8 mouse cellular contexts compared by ENCODE assay signal in genomic region chr13:103334723-103335458, GRCm38 (mm10). TPM values are rescaled to one million over a fixed set of nuclear protein-coding genes. Genes with fewer than 3 reads are reported as not detected.
DNase-seq lines count a peak whose midpoint lies in the region; ATAC-seq and TF ChIP-seq lines count a peak whose summit lies in the region.

No protein-coding gene starts in this region.

- H3K4me3 ChIP-seq in lung, embryonic 14.5 days (ENCODE audit: low read depth, low read length) = peak overlapping the region; percentile 68
- peak overlapping the region; percentile 38 for H3K4me3 ChIP-seq in cortical plate, adult 2 months (ENCODE audit: insufficient read depth, low read length)
- H3K4me3 ChIP-seq in heart, embryonic 15.5 days = peak overlapping the region; percentile 80
- H3K4me3 ChIP-seq in liver, embryonic 12.5 days = peak overlapping the region; percentile 58

- peak; percentile 36; the same call in 1 of the 2 replicates for ATAC-seq in lung, embryonic 14.5 days (ENCODE audit: insufficient read depth)
- no peak for ATAC-seq in heart, embryonic 15.5 days (replicated peaks; ENCODE audit: insufficient number of reproducible peaks, insufficient read depth, low FRiP score, low read depth)
- ATAC-seq in liver, embryonic 12.5 days = no peak
- no peak for ATAC-seq in activated CD4-positive, CD25-positive, alpha-beta regulatory T cell, adult 4 months

- no peak for TF ChIP-seq CTCF in lung, embryonic 14.5 days (IDR thresholded peaks at IDR 0.05; ENCODE audit: low read depth)
- no peak for TF ChIP-seq CTCF in cortical plate, adult 2 months (IDR thresholded peaks at IDR 0.05; ENCODE audit: extremely low read depth, insufficient read depth, low read length)

- WGBS in lung, embryonic 14.5 days = 2% methylated on average over 32 of the region's 32 CpGs
- 2% methylated on average over 32 of the region's 32 CpGs for WGBS in heart, embryonic 15.5 days
- 1% methylated on average over 32 of the region's 32 CpGs for WGBS in liver, embryonic 12.5 days (ENCODE audit: insufficient replicate concordance)

- peaks cover 4% of the 10 kb centered on the region; the same call in 1 of the 2 replicates for H3K4me1 ChIP-seq in lung, embryonic 14.5 days (ENCODE audit: insufficient read depth)
- no peaks in the 10 kb centered on the region for H3K4me1 ChIP-seq in cortical plate, adult 2 months (ENCODE audit: control insufficient read depth, insufficient read depth, low read length)
- peaks cover 22% of the 10 kb centered on the region for H3K4me1 ChIP-seq in heart, embryonic 15.5 days (replicated peaks)
- peaks cover 4% of the 10 kb centered on the region; the same call in 1 of the 2 replicates for H3K4me1 ChIP-seq in liver, embryonic 12.5 days

- no peak for TF ChIP-seq POLR2A in cortical plate, adult 2 months (IDR thresholded peaks at IDR 0.05; ENCODE audit: extremely low read depth, insufficient read depth, low read length)

- no peaks in the 10 kb centered on the region for H3K9me3 ChIP-seq in lung, embryonic 14.5 days (ENCODE audit: low read depth, low read length)
- no peaks in the 10 kb centered on the region for H3K9me3 ChIP-seq in heart, embryonic 15.5 days (replicated peaks)
- H3K9me3 ChIP-seq in liver, embryonic 12.5 days (replicated peaks) = no peaks in the 10 kb centered on the region

- no peak overlapping the region for H3K27ac ChIP-seq in lung, embryonic 14.5 days (ENCODE audit: low read depth)
- H3K27ac ChIP-seq in cortical plate, adult 2 months (ENCODE audit: insufficient read depth, low read length) = no peak overlapping the region
- no peak overlapping the region for H3K27ac ChIP-seq in heart, embryonic 15.5 days
- H3K27ac ChIP-seq in liver, embryonic 12.5 days = no peak overlapping the region

- DNase-seq in lung, embryonic 14.5 days = peak; percentile 59
- DNase-seq in lung, postnatal 4 days = no peak
- no peak for DNase-seq in urinary bladder, postnatal 25 days (ENCODE audit: low spot score)
- DNase-seq in thymus, postnatal 10 days (ENCODE audit: low spot score in 2 of 2) = no peak

- peak overlapping the region; percentile 88 for H3K4me2 ChIP-seq in lung, embryonic 14.5 days
- peak overlapping the region; percentile 92 for H3K4me2 ChIP-seq in heart, embryonic 15.5 days
- H3K4me2 ChIP-seq in liver, embryonic 12.5 days = peak overlapping the region; percentile 79

- H3K27me3 ChIP-seq in lung, embryonic 14.5 days (ENCODE audit: insufficient read depth, low read length) = peaks cover 39% of the 10 kb centered on the region
- H3K27me3 ChIP-seq in heart, embryonic 15.5 days = peaks cover 38% of the 10 kb centered on the region
- H3K27me3 ChIP-seq in liver, embryonic 12.5 days (replicated peaks) = peaks cover 63% of the 10 kb centered on the region

- no peaks in the 10 kb centered on the region for H3K36me3 ChIP-seq in lung, embryonic 14.5 days (ENCODE audit: insufficient read depth)
- no peaks in the 10 kb centered on the region for H3K36me3 ChIP-seq in heart, embryonic 15.5 days
- no peaks in the 10 kb centered on the region for H3K36me3 ChIP-seq in liver, embryonic 12.5 days

- H3K9ac ChIP-seq in lung, embryonic 14.5 days = peak overlapping the region; percentile 58
- H3K9ac ChIP-seq in heart, embryonic 15.5 days = peak overlapping the region; percentile 75
- H3K9ac ChIP-seq in liver, embryonic 12.5 days = 0 out of 2 replicates have a peak overlapping the region, but pooled peaks have one; percentile 31

RNA-seq across cellular contexts. Expression of gene Mast4, which starts 0.6 kb away (rescaled TPM):
- polyA plus RNA-seq in lung, embryonic 14.5 days (2014; fragmentation: Nextera tagmentation; extraction: Ambion mirVana) = 30.8 and 32.1 TPM in 2 replicates
- polyA plus RNA-seq in cortical plate, adult 2 months (2012; rRNA removed) = 19.6 and 20.1 TPM in 2 replicates
- polyA plus RNA-seq in heart, embryonic 15.5 days (2015; fragmentation: Nextera tagmentation; extraction: Ambion mirVana) = 41.0 and 41.2 TPM in 2 replicates
- polyA plus RNA-seq in liver, embryonic 12.5 days (2016; fragmentation: Nextera tagmentation; extraction: Ambion mirVana) = 4.7 and 6.5 TPM in 2 replicates
- polyA plus RNA-seq in activated CD4-positive, CD25-positive, alpha-beta regulatory T cell, adult 4 months (2017; shearing (Covaris generic)) = 10 to 100 TPM; 10.1 to 13.1 TPM
